Mouse (Mus musculus): ENCODE results near the gene Rcn3. TPM values are rescaled to one million over a fixed set of nuclear protein-coding genes. Genes with fewer than 3 reads are reported as not detected.
A peak's percentile ranks its signal among the peaks of the same experiment; 100 is the strongest.

Rcn3 gene
- polyA plus RNA-seq (2014; fragmentation: Nextera tagmentation; extraction: Ambion mirVana): 134 and 149 TPM in 2 replicates

DNA sequence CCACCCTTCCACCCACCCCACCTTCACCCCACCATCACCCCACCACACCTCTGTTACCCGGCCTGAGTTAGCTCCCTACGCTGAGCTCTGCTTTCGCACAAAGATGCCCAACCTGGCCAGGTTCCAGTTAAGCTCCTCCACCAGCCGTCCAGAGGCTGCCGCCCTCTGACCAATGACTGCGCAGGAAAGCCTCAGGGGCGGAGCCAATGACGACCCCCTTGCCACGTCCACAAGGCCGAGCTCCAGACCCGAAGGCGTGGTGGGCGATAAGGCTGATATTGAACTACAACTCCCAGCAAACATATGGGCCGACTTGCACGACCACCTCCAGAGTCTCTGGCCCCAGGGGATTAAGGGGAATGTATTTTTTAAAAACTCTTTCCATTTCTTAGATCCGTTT is at the start of gene Rcn3:
Rcn3 (minus strand) TSS at position 174 of the 400 bp plus-strand sequence.
- 0% methylated on average over 16 of the region's 16 CpGs for WGBS
- no peak within 1 kb of the TSS for H3K27ac ChIP-seq (ENCODE audit: low read depth, low read length)

GRCm38 (mm10) chr7:45141319-45141718 is 49.3 kb upstream of the Rcn3 start:
- DNase-seq (ENCODE audit: low spot score) (no peak), ATAC-seq (ENCODE audit: low FRiP score) (no peak)
- Histone ChIP-seq H3K27me3 (ENCODE audit: control insufficient read depth, insufficient read depth, low read length) (no peaks in the 10 kb centered on the region), H3K4me2 (replicated peaks; ENCODE audit: low read depth, low read length) (no peak overlapping the region), H3K27ac (ENCODE audit: low read depth, low read length) (no peak overlapping the region), H3K36me3 (ENCODE audit: control insufficient read depth, insufficient read depth, low read length) (no peaks in the 10 kb centered on the region), H3K4me1 (replicated peaks; ENCODE audit: control insufficient read depth, insufficient read depth, low read length) (no peaks in the 10 kb centered on the region), H3K9ac (ENCODE audit: low read depth, low read length) (no peak overlapping the region), H3K9me3 (ENCODE audit: control insufficient read depth, low read length) (no peaks in the 10 kb centered on the region), H3K4me3 (ENCODE audit: low read depth, low read length) (no peak overlapping the region)
- WGBS: 80% methylated on average over 3 of the region's 3 CpGs

More for the DNA sequence above, at the start of gene Rcn3:
- Histone ChIP-seq H3K4me1 (replicated peaks; ENCODE audit: control insufficient read depth, insufficient read depth, low read length) (no peaks in the 10 kb centered on the region), H3K27me3 (ENCODE audit: control insufficient read depth, insufficient read depth, low read length) (no peaks in the 10 kb centered on the region), H3K4me2 (replicated peaks; ENCODE audit: low read depth, low read length) (peak within 1 kb of the TSS; percentile 57), H3K9me3 (ENCODE audit: control insufficient read depth, low read length) (no peaks in the 10 kb centered on the region), H3K36me3 (ENCODE audit: control insufficient read depth, insufficient read depth, low read length) (no peaks in the 10 kb centered on the region), H3K9ac (ENCODE audit: low read depth, low read length) (peak within 1 kb of the TSS; percentile 53), H3K4me3 (ENCODE audit: low read depth, low read length) (peak within 1 kb of the TSS; percentile 43)
- peak; percentile 92 for DNase-seq (ENCODE audit: low spot score)
- peak; percentile 93 for ATAC-seq (ENCODE audit: low FRiP score)

DNA sequence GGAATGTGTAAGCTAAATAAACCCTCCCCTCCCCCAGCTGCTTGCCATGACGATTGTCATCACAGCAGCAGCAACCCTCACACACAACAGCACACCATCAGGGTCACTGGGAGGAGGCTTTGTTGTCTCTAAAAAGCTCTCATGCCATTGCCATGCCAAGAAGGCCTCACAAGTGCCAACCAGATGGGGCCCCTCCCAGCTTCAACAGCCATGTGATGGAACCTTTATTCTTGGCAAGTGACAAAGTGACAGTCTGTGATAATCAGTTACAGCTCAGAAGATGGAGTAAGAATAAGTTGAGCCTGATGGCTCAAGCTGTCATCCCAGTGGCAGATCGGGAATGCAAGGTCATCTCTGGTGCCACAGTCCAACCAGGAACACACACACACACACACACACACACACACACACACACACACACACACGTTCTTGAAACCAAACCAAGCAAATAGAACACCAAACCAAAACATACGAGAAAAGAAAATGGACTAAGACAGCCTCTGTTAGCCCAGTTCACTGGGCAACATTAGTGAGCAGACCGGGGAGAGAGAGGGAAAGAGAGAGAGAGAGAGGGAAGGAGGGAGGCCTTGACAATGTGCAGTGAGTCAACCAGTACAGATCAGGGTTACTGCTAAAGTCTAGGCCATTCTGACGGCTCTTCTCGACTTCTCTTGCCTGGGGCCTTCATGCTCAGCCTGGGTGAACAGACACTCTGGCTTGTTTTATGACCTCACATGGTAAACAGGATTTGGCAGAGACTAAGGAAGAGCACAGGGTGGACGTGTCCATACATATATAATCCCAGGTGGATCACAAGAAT is 48.1 kb upstream of the Rcn3 start:
- Histone ChIP-seq H3K27ac (ENCODE audit: low read depth, low read length) (no peak overlapping the region), H3K9me3 (ENCODE audit: control insufficient read depth, low read length) (no peaks in the 10 kb centered on the region), H3K4me1 (replicated peaks; ENCODE audit: control insufficient read depth, insufficient read depth, low read length) (no peaks in the 10 kb centered on the region; the same call in 1 of the 2 replicates), H3K36me3 (ENCODE audit: control insufficient read depth, insufficient read depth, low read length) (no peaks in the 10 kb centered on the region), H3K27me3 (ENCODE audit: control insufficient read depth, insufficient read depth, low read length) (peaks cover 2% of the 10 kb centered on the region; the same call in 1 of the 2 replicates), H3K4me2 (replicated peaks; ENCODE audit: low read depth, low read length) (no peak overlapping the region), H3K4me3 (ENCODE audit: low read depth, low read length) (no peak overlapping the region), H3K9ac (ENCODE audit: low read depth, low read length) (no peak overlapping the region)
- 76% methylated on average over 8 of the region's 8 CpGs for WGBS
- ATAC-seq (ENCODE audit: low FRiP score) (no peak), DNase-seq (ENCODE audit: low spot score) (no peak)

DNA sequence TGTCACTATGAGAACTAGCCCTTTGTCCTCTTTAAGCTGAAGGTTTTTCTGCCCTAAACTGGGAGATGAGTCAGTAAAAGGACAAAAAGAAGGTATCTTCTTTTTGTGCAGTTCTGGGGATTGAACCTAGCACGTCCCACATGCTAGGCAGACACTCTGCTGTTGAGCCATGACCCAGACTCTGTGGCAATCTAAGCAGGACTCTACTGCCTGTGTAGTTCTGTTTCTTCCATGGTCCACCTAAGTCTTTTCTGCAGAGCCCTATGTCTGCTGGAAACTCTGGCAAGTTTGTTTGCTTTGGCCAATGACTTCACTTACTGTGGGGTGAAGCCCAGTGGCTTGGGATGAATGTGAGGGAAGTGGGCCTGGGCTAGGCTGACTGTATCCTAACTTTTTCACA is 46.4 kb upstream of the Rcn3 start:
- ATAC-seq (ENCODE audit: low FRiP score) (no peak), DNase-seq (ENCODE audit: low spot score) (no peak)
- H3K9ac ChIP-seq (ENCODE audit: low read depth, low read length): no peak overlapping the region
- no peaks in the 10 kb centered on the region for H3K9me3 ChIP-seq (ENCODE audit: control insufficient read depth, low read length)
- H3K4me2 ChIP-seq (replicated peaks; ENCODE audit: low read depth, low read length): no peak overlapping the region
- H3K27ac ChIP-seq (ENCODE audit: low read depth, low read length): no peak overlapping the region
- no peak overlapping the region for H3K4me3 ChIP-seq (ENCODE audit: low read depth, low read length)
- WGBS: 80% methylated on average over 1 of the region's 1 CpGs
- peaks cover 2% of the 10 kb centered on the region; the same call in 1 of the 2 replicates for H3K27me3 ChIP-seq (ENCODE audit: control insufficient read depth, insufficient read depth, low read length)
- no peaks in the 10 kb centered on the region; the same call in 1 of the 2 replicates for H3K4me1 ChIP-seq (replicated peaks; ENCODE audit: control insufficient read depth, insufficient read depth, low read length)
- no peaks in the 10 kb centered on the region for H3K36me3 ChIP-seq (ENCODE audit: control insufficient read depth, insufficient read depth, low read length)

DNA sequence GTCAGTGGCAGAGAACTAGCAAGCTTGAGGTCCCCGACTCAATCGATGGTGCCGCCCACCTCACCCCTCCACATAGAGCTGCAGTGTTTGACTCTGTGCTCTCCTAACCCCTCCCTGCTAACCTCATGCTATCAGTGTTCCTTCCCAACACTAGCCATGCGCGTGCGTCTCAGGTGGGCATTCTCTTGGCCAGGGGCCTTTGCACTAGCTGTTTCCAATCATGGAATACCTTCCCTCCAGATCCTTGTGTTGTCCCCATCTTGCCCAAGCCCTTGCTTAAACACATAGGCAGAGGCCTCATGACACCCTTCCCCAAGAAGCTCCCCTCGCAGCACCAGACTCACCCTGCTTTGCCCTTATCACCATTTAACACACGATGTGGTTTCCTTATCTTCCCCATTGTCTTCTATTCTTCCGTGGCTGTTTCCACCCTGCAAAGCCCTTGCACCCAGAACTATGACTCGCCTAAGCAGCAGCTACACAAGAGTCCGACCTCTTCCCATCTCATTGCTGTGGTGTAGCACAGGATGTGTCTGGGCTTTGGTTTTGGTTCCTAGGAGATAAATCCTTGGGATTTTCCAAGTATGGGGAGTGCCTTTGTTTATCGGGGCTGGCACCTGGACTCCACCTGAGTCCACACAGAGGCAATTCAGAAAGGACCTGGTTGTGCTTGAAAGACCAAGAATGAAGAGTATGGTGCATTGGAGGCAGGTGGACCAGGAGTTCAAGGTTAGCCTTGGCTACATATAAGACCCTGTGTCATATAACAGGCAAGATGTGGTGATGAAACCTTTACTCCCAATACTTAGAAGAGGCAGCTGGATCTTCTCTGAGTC is 45.4 kb upstream of the Rcn3 start:
- DNase-seq (ENCODE audit: low spot score) (no peak), ATAC-seq (ENCODE audit: low FRiP score) (no peak)
- Histone ChIP-seq H3K36me3 (ENCODE audit: control insufficient read depth, insufficient read depth, low read length) (no peaks in the 10 kb centered on the region), H3K9me3 (ENCODE audit: control insufficient read depth, low read length) (no peaks in the 10 kb centered on the region), H3K4me3 (ENCODE audit: low read depth, low read length) (no peak overlapping the region), H3K4me2 (replicated peaks; ENCODE audit: low read depth, low read length) (no peak overlapping the region), H3K9ac (ENCODE audit: low read depth, low read length) (no peak overlapping the region), H3K4me1 (replicated peaks; ENCODE audit: control insufficient read depth, insufficient read depth, low read length) (no peaks in the 10 kb centered on the region; the same call in 1 of the 2 replicates), H3K27me3 (ENCODE audit: control insufficient read depth, insufficient read depth, low read length) (peaks cover 2% of the 10 kb centered on the region; the same call in 1 of the 2 replicates), H3K27ac (ENCODE audit: low read depth, low read length) (no peak overlapping the region)
- WGBS: 84% methylated on average over 12 of the region's 12 CpGs

- DNase-seq (ENCODE audit: low spot score): peak; percentile 86
- Histone ChIP-seq H3K36me3 (ENCODE audit: control insufficient read depth, insufficient read depth, low read length) (no peaks in the 10 kb centered on the region), H3K27ac (ENCODE audit: low read depth, low read length) (no peak within 1 kb of the TSS), H3K4me1 (replicated peaks; ENCODE audit: control insufficient read depth, insufficient read depth, low read length) (no peaks in the 10 kb centered on the region; the same call in 1 of the 2 replicates), H3K9ac (ENCODE audit: low read depth, low read length) (peak within 1 kb of the TSS; percentile 59), H3K9me3 (ENCODE audit: control insufficient read depth, low read length) (no peaks in the 10 kb centered on the region), H3K4me3 (ENCODE audit: low read depth, low read length) (peak within 1 kb of the TSS; percentile 42), H3K27me3 (ENCODE audit: control insufficient read depth, insufficient read depth, low read length) (peaks cover 2% of the 10 kb centered on the region; the same call in 1 of the 2 replicates), H3K4me2 (replicated peaks; ENCODE audit: low read depth, low read length) (peak within 1 kb of the TSS; percentile 66)
- peak; percentile 75 for ATAC-seq (ENCODE audit: low FRiP score)
- 4% methylated on average over 29 of the region's 29 CpGs for WGBS
These were observed 44.1 kb upstream of the Rcn3 start, which contains the start of the genes Gm45713 and Flt3l for GRCm38 (mm10) chr7:45135993-45136567. TSS of gene Gm45713 (minus strand) at chr7:45136231. TSS of gene Flt3l (minus strand) at chr7:45136432.

- DNase-seq (ENCODE audit: low spot score): no peak
- Histone ChIP-seq H3K27ac (ENCODE audit: low read depth, low read length) (no peak overlapping the region), H3K4me3 (ENCODE audit: low read depth, low read length) (no peak overlapping the region), H3K27me3 (ENCODE audit: control insufficient read depth, insufficient read depth, low read length) (peaks cover 2% of the 10 kb centered on the region; the same call in 1 of the 2 replicates), H3K36me3 (ENCODE audit: control insufficient read depth, insufficient read depth, low read length) (no peaks in the 10 kb centered on the region), H3K9me3 (ENCODE audit: control insufficient read depth, low read length) (no peaks in the 10 kb centered on the region), H3K9ac (ENCODE audit: low read depth, low read length) (no peak overlapping the region), H3K4me1 (replicated peaks; ENCODE audit: control insufficient read depth, insufficient read depth, low read length) (no peaks in the 10 kb centered on the region; the same call in 1 of the 2 replicates), H3K4me2 (replicated peaks; ENCODE audit: low read depth, low read length) (no peak overlapping the region)
- no peak for ATAC-seq (ENCODE audit: low FRiP score)
- 62% methylated on average over 3 of the region's 3 CpGs for WGBS
These were observed 43.3 kb upstream of the Rcn3 start for GRCm38 (mm10) chr7:45135370-45135769.

DNA sequence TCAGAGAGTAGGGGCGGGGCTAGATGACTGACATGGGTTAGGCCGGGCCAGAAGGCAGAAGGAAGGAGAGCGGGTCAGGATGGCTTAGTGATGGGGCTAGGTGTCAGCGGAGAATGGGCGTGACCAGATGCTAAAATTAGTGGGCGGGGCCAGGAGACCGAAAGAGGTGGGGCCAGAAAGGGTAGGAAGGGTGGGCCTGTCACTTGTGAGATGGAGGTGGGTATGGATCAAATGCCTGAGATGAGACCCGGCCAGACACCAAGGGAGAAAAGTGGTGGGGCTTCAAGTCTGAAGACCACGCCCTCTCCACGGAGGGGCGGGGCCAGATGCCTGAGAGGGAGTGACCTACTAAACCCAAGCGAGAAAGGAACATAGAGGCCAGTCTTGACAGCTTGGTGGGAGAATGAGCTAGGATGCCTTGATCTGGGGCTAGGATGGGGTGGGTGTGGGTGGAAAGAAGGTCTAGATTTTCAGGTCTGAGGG is 42.6 kb upstream of the Rcn3 start:
- no peaks in the 10 kb centered on the region; the same call in 1 of the 2 replicates for H3K4me1 ChIP-seq (replicated peaks; ENCODE audit: control insufficient read depth, insufficient read depth, low read length)
- no peak overlapping the region for H3K4me2 ChIP-seq (replicated peaks; ENCODE audit: low read depth, low read length)
- no peaks in the 10 kb centered on the region for H3K36me3 ChIP-seq (ENCODE audit: control insufficient read depth, insufficient read depth, low read length)
- H3K27ac ChIP-seq (ENCODE audit: low read depth, low read length): no peak overlapping the region
- 7% methylated on average over 12 of the region's 12 CpGs for WGBS
- DNase-seq (ENCODE audit: low spot score) (peak; percentile 57), ATAC-seq (ENCODE audit: low FRiP score) (peak; percentile 26; the same call in 1 of the 2 replicates)
- no peak overlapping the region for H3K4me3 ChIP-seq (ENCODE audit: low read depth, low read length)
- peaks cover 2% of the 10 kb centered on the region; the same call in 1 of the 2 replicates for H3K27me3 ChIP-seq (ENCODE audit: control insufficient read depth, insufficient read depth, low read length)
- H3K9ac ChIP-seq (ENCODE audit: low read depth, low read length): no peak overlapping the region
- no peaks in the 10 kb centered on the region for H3K9me3 ChIP-seq (ENCODE audit: control insufficient read depth, low read length)

Data from hindbrain, embryonic 11.5 days (tissue).